Mouse (Mus musculus): ENCODE measurements around the gene Mrpl44.

DNA sequence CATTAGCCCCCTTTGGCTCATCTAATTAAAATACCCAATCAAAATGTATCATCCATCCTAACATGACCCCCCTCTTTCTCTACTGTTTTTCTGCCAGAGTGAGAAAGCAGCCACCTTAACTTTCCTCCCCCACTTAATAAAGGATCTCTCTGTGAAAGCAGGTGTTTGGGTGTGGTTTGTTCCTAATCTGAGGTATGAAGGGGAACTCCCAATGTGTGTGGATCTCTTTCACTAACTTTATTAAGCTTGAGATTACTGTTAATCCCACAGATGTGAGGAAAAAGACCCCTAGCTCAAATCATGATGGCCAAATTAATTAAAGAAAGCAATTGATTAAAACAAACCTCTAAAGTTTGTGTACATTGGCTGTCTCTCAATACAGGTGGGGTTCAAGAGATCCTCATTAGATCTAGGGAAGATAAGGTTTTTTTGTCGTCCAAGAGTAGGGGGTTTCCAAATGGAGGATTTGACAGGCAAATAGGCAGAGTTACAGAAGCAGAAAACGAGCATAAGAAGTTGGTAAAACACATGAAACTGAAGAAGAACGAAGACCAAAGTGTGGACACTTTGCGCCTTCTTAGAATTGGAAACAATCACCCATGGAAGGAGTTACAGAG is 1.5 kb upstream of the Mrpl44 start:
- TF ChIP-seq POLR2A (IDR thresholded peaks at IDR 0.05; ENCODE audit: extremely low read depth, insufficient read depth, low read length) (no peak), CTCF (IDR thresholded peaks at IDR 0.05; ENCODE audit: extremely low read depth, insufficient read depth, low read length) (no peak)

Measured in cortical plate, adult 2 months (tissue).